Mouse (Mus musculus) kidney, adult 2 months (tissue): Measurements from ENCODE around the gene Art3. TPM values are rescaled to one million over a fixed set of nuclear protein-coding genes. Genes with fewer than 3 reads are reported as not detected.

ENCODE experiments used
- DNase-seq: peaks from one replicate; pipeline ENCODE4 v3.0.0; 2021
- H3K27ac ChIP-seq: fragments of 200-500 bp; 2 replicates; pipeline ENCODE4 v1.5.1; 2012; ENCODE audit warnings: low read depth, low read length, control low read depth, inconsistent platforms; ENCODE audit not compliant: insufficient read depth
- H3K27me3 ChIP-seq: fragments of 200-500 bp; replicated peaks from 2 replicates; pipeline ENCODE4 v1.6.1; 2012; ENCODE audit warnings: mild to moderate bottlenecking, moderate library complexity, low read length, inconsistent platforms; ENCODE audit not compliant: control insufficient read depth, insufficient read depth
- H3K36me3 ChIP-seq: fragments of 200-500 bp; 2 replicates; pipeline ENCODE4 v1.6.1; 2012; ENCODE audit warnings: mild to moderate bottlenecking, moderate library complexity, low read length, inconsistent platforms; ENCODE audit not compliant: control insufficient read depth, insufficient read depth
- H3K4me1 ChIP-seq: fragments of 200-500 bp; 2 replicates; pipeline ENCODE4 v1.6.1; 2011; ENCODE audit warnings: low read length; ENCODE audit not compliant: control insufficient read depth, insufficient read depth
- H3K4me3 ChIP-seq: fragments of 200-500 bp; 2 replicates; pipeline ENCODE4 v1.5.1; 2011; ENCODE audit warnings: mild to moderate bottlenecking, low read depth, low read length, control low read depth; ENCODE audit not compliant: insufficient read depth
- CTCF ChIP-seq: fragments of 200-500 bp; conservative IDR thresholded peaks from 2 replicates; pipeline ENCODE4 v1.5.1; 2011; ENCODE audit warnings: low read depth, mild to moderate bottlenecking, control low read depth, low read length, moderate library complexity, mixed read lengths; ENCODE audit not compliant: insufficient read depth, insufficient read length
- POLR2A ChIP-seq: fragments of 200-500 bp; IDR thresholded peaks from one replicate; pipeline ENCODE4 v1.6.1; 2011; ENCODE audit warnings: low read depth, low read length, control low read depth
- WGBS: fragments of 180-500 bp; shearing (Covaris S2); methylation state at CpG from one replicate; pipeline ENCODE4 v1.1.7; 2018; 5-methylcytosine and 5-hydroxymethylcytosine counted together
- polyA plus RNA-seq: library from polyadenylated mRNA; depleted of rRNA; stranded (reverse); fragments of >200 nt; gene quantifications from 2 replicates; pipeline ENCODE4 v1.2.3, GENCODE M21; 2012

Art3 gene
- polyA plus RNA-seq, 1 experiment = 8.8 TPM

GRCm38 (mm10) chr5:92413271-92413981 lies 81.8 kb downstream of the Art3 start:
- Histone ChIP-seq H3K4me3 (no peak overlapping the region), H3K36me3 (peaks cover 16% of the 10 kb centered on the region), H3K4me1 (no peaks in the 10 kb centered on the region), H3K27ac (no peak overlapping the region), H3K27me3 (no peaks in the 10 kb centered on the region)
- no peak for TF ChIP-seq POLR2A
- TF ChIP-seq CTCF = no peak
- WGBS = 77% methylated on average over 11 of the region's 11 CpGs
- DNase-seq = no peak

- DNase-seq = no peak
- TF ChIP-seq POLR2A (no peak), CTCF (no peak)
- no peak overlapping the region for H3K4me3 ChIP-seq
- WGBS = 81% methylated on average over 8 of the region's 8 CpGs
- H3K36me3 ChIP-seq = peaks cover 16% of the 10 kb centered on the region
- no peaks in the 10 kb centered on the region for H3K4me1 ChIP-seq
- no peak overlapping the region for H3K27ac ChIP-seq
- H3K27me3 ChIP-seq = no peaks in the 10 kb centered on the region
Measured at GRCm38 (mm10) chr5:92413982-92414375, 82.4 kb downstream of the Art3 start.

GRCm38 (mm10) chr5:92424126-92424525 lies 92.5 kb downstream of the Art3 start:
- 93% methylated on average over 11 of the region's 11 CpGs for WGBS

GRCm38 (mm10) chr5:92430723-92431122 lies 99.1 kb downstream of the Art3 start:
- TF ChIP-seq POLR2A (no peak), CTCF (no peak)
- no peak overlapping the region for H3K4me3 ChIP-seq
- 81% methylated on average over 5 of the region's 5 CpGs for WGBS
- no peak overlapping the region for H3K27ac ChIP-seq
- H3K27me3 ChIP-seq = no peaks in the 10 kb centered on the region
- H3K36me3 ChIP-seq = peaks cover 7% of the 10 kb centered on the region
- H3K4me1 ChIP-seq = peaks cover 4% of the 10 kb centered on the region; the same call in 1 of the 2 replicates
- no peak for DNase-seq

More at GRCm38 (mm10) chr5:92424126-92424525, 92.5 kb downstream of the Art3 start:
- H3K4me1 ChIP-seq = no peaks in the 10 kb centered on the region
- no peak overlapping the region for H3K4me3 ChIP-seq
- H3K27me3 ChIP-seq = no peaks in the 10 kb centered on the region
- no peak overlapping the region for H3K27ac ChIP-seq
- no peak for DNase-seq
- peaks cover 15% of the 10 kb centered on the region for H3K36me3 ChIP-seq
- TF ChIP-seq CTCF = no peak
- TF ChIP-seq POLR2A = no peak

GRCm38 (mm10) chr5:92431611-92432010 lies 100.0 kb downstream of the Art3 start:
- H3K27me3 ChIP-seq = no peaks in the 10 kb centered on the region
- H3K4me3 ChIP-seq = no peak overlapping the region
- peaks cover 4% of the 10 kb centered on the region; the same call in 1 of the 2 replicates for H3K4me1 ChIP-seq
- no peak overlapping the region for H3K27ac ChIP-seq
- DNase-seq = no peak
- H3K36me3 ChIP-seq = peaks cover 7% of the 10 kb centered on the region
- whole genome bisulfite sequencing = 80% methylated on average over 7 of the region's 7 CpGs
- TF ChIP-seq CTCF = no peak
- no peak for TF ChIP-seq POLR2A

GRCm38 (mm10) chr5:92434070-92434469 lies 102.4 kb downstream of the Art3 start:
- Histone ChIP-seq H3K4me3 (peak overlapping the region; percentile 60), H3K4me1 (peaks cover 4% of the 10 kb centered on the region; the same call in 1 of the 2 replicates), H3K27me3 (no peaks in the 10 kb centered on the region), H3K27ac (no peak overlapping the region), H3K36me3 (no peaks in the 10 kb centered on the region)
- TF ChIP-seq CTCF (no peak), POLR2A (no peak)
- 2% methylated on average over 12 of the region's 12 CpGs for WGBS
- DNase-seq = no peak

- Histone ChIP-seq H3K4me3 (peak overlapping the region; percentile 60), H3K4me1 (peaks cover 4% of the 10 kb centered on the region; the same call in 1 of the 2 replicates), H3K27me3 (no peaks in the 10 kb centered on the region), H3K27ac (no peak overlapping the region), H3K36me3 (no peaks in the 10 kb centered on the region)
- WGBS = under 1% methylated on average over 37 of the region's 39 CpGs
- DNase-seq = no peak
- TF ChIP-seq CTCF = no peak
- no peak for TF ChIP-seq POLR2A
Measured at GRCm38 (mm10) chr5:92434571-92434985, 103.0 kb downstream of the Art3 start.
